Mouse (Mus musculus) midbrain, embryonic 16.5 days (tissue): ENCODE data around the gene Yrdc. TPM values are rescaled to one million over a fixed set of nuclear protein-coding genes. Genes with fewer than 3 reads are reported as not detected.

Source experiments
- ATAC-seq: fragments of 200-750 bp; cut with Nextera tagmentation; 2 replicates; pipeline ENCODE4 v1.8.0; 2017; ENCODE audit warnings: moderate TSS enrichment
- H3K27ac ChIP-seq: fragments of 300-500 bp; sonication (generic); 2 replicates; pipeline ENCODE4 v1.5.1; 2014; ENCODE audit warnings: mild to moderate bottlenecking, low read length, mixed read lengths
- H3K27me3 ChIP-seq: fragments of 300-500 bp; sonication (generic); 2 replicates; pipeline ENCODE4 v1.6.1; 2014; ENCODE audit warnings: low read depth, low read length, mixed read lengths; ENCODE audit not compliant: control insufficient read depth, insufficient read depth
- H3K36me3 ChIP-seq: fragments of 300-500 bp; sonication (generic); 2 replicates; pipeline ENCODE4 v1.6.1; 2014; ENCODE audit warnings: mild to moderate bottlenecking, low read length, moderate library complexity, mixed read lengths; ENCODE audit not compliant: control insufficient read depth, insufficient read depth
- H3K4me1 ChIP-seq: fragments of 300-500 bp; sonication (generic); 2 replicates; pipeline ENCODE4 v1.6.1; 2014; ENCODE audit warnings: mild to moderate bottlenecking, low read length, mixed read lengths; ENCODE audit not compliant: control insufficient read depth, insufficient read depth
- H3K4me2 ChIP-seq: fragments of 300-500 bp; sonication (generic); 2 replicates; pipeline ENCODE4 v1.6.1; 2014; ENCODE audit warnings: mild to moderate bottlenecking, low read length, mixed read lengths
- H3K4me3 ChIP-seq: fragments of 300-500 bp; sonication (generic); 2 replicates; pipeline ENCODE4 v1.5.1; 2014; ENCODE audit warnings: low read depth, mild to moderate bottlenecking, low read length, moderate library complexity, mixed read lengths
- H3K9ac ChIP-seq: fragments of 300-500 bp; sonication (generic); 2 replicates; pipeline ENCODE4 v1.6.1; 2014; ENCODE audit warnings: low read depth, low read length, mixed read lengths
- H3K9me3 ChIP-seq: fragments of 300-500 bp; sonication (generic); replicated peaks from 2 replicates; pipeline ENCODE4 v1.6.1; 2014; ENCODE audit warnings: mild to moderate bottlenecking, low read length, mixed read lengths; ENCODE audit not compliant: control insufficient read depth, poor library complexity, severe bottlenecking
- WGBS: fragments of 180-500 bp; shearing (Covaris S2); extraction: QIAGEN DNeasy Blood & Tissue Kit; methylation state at CpG from one replicate; pipeline ENCODE4 v1.1.7; 2014; 5-methylcytosine and 5-hydroxymethylcytosine counted together
- polyA plus RNA-seq: library from polyadenylated mRNA; unstranded; fragments of >200 nt; fragmentation: Nextera tagmentation; extraction: Ambion mirVana; gene quantifications from 2 replicates; pipeline ENCODE4 v1.2.1, GENCODE M21; 2015

Yrdc gene
- polyA plus RNA-seq, result 39.1 and 41.6 TPM in 2 replicates

DNA sequence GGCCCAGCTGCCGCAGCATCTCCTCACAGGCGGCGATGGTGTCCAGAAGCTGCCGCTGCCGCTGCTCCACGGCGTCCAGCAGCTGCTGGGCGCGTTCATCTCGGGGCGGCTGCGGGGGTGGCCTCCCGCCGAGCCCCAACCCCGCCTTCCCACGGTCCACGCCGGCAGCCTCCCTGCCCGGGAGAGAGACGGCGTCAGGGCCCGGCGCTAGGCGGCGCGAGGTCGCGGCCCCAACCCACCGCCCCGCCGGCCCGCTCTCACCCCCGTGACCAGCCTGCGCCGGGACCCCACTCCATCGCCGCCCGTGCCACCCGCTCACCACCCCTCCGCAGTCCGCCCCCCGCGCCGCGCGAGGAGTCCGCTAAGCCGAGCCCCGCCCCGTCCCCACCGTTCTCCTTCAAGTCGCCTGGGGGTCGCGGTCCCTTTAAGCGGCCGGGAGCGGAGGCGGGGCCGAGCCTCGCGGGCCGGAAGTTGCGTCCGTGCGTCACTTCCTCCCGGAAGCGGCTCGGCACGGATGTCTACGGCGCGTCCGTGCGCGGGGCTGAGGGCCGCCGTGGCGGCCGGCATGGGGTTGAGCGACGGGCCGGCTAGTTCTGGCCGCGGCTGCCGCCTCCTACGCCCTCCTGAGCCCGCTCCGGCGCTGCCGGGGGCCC is at the start of gene Yrdc:
Gene Yrdc, plus strand, starts transcription at position 419 of the 653 bp plus-strand sequence.
- ATAC-seq, result peak; percentile 93
- WGBS, result under 1% methylated on average over 77 of the region's 90 CpGs
- no peaks in the 10 kb centered on the region for H3K27me3 ChIP-seq
- H3K36me3 ChIP-seq, result peaks cover 13% of the 10 kb centered on the region; the same call in 1 of the 2 replicates
- H3K27ac ChIP-seq, result peak within 1 kb of the TSS; percentile 90
- H3K4me1 ChIP-seq, result peaks cover 26% of the 10 kb centered on the region
- no peaks in the 10 kb centered on the region for H3K9me3 ChIP-seq
- H3K4me2 ChIP-seq, result peak within 1 kb of the TSS; percentile 98
- H3K9ac ChIP-seq, result peak within 1 kb of the TSS; percentile 94
- H3K4me3 ChIP-seq, result peak within 1 kb of the TSS; percentile 94

- Histone ChIP-seq H3K4me1 (peaks cover 10% of the 10 kb centered on the region), H3K36me3 (peaks cover 16% of the 10 kb centered on the region; the same call in 1 of the 2 replicates), H3K9me3 (no peaks in the 10 kb centered on the region), H3K4me2 (peak within 1 kb of the TSS; percentile 85), H3K27me3 (no peaks in the 10 kb centered on the region), H3K9ac (peak within 1 kb of the TSS; percentile 90), H3K27ac (peak within 1 kb of the TSS; percentile 95), H3K4me3 (peak within 1 kb of the TSS; percentile 87)
- ATAC-seq, result peak; percentile 87
- 3% methylated on average over 21 of the region's 21 CpGs for WGBS
Observed at GRCm38 (mm10) chr4:124801552-124802308, 48.7 kb upstream of the Yrdc start, which contains the start of gene Mtf1. TSS of gene Mtf1 (plus strand) at chr4:124802104.

GRCm38 (mm10) chr4:124802309-124803260 is 47.9 kb upstream of the Yrdc start:
- WGBS, result 2% methylated on average over 46 of the region's 53 CpGs
- H3K36me3 ChIP-seq, result peaks cover 13% of the 10 kb centered on the region; the same call in 1 of the 2 replicates
- peak overlapping the region; percentile 87 for H3K4me3 ChIP-seq

DNA sequence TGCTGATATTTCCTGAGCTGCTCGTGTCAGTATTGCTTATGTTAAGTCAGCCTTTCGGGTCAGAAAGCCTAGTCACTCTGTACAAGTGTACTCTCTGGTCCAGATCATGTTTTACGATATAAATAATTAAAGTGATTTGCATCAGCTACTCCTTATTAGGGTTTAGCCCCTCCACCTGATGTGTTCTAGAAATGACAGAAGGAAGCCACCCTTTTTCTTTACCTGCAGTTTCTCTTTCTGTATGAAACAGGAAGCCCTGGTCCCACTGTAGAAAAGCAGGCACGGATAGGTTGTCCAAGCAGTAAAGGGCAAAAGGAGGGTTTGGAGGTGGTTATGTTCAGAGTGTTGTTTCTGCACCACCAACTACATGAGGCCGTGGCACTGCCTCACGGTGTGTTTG is 47.1 kb upstream of the Yrdc start:
- Histone ChIP-seq H3K9ac (no peak overlapping the region), H3K27ac (no peak overlapping the region), H3K9me3 (no peaks in the 10 kb centered on the region), H3K27me3 (no peaks in the 10 kb centered on the region), H3K4me1 (peaks cover 14% of the 10 kb centered on the region), H3K4me2 (peak overlapping the region; percentile 85), H3K36me3 (peaks cover 8% of the 10 kb centered on the region), H3K4me3 (peak overlapping the region; percentile 87)
- 86% methylated on average over 6 of the region's 6 CpGs for WGBS
- ATAC-seq, result no peak

More at GRCm38 (mm10) chr4:124802309-124803260, 47.9 kb upstream of the Yrdc start:
- Histone ChIP-seq H3K9ac (peak overlapping the region; percentile 90), H3K4me1 (peaks cover 11% of the 10 kb centered on the region), H3K9me3 (no peaks in the 10 kb centered on the region), H3K27me3 (no peaks in the 10 kb centered on the region), H3K4me2 (peak overlapping the region; percentile 85), H3K27ac (peak overlapping the region; percentile 95)
- ATAC-seq, result peak; percentile 99

DNA sequence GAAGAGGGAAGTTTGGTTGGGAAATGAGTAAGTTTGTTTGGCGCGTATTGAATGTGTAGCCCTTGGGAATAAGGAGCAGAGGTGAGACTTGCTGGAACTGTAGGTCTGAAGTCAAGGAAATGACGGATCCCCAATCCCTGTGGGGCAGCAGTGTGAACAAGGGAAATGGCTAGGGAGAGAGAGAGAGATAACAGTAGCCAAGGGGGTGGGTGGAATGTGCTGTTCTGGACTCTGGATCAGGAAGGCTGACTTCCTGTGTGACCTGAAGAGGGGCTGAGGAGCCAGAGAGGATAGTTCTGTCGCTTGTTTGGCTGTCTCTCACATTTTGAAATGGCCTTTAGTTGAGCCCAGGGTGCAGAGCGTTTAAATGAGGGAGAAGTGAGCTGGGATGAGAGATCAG is 42.0 kb upstream of the Yrdc start:
- Histone ChIP-seq H3K9ac (no peak overlapping the region), H3K27me3 (no peaks in the 10 kb centered on the region), H3K27ac (no peak overlapping the region), H3K9me3 (no peaks in the 10 kb centered on the region), H3K4me2 (no peak overlapping the region), H3K36me3 (peaks cover 7% of the 10 kb centered on the region), H3K4me3 (no peak overlapping the region), H3K4me1 (peaks cover 9% of the 10 kb centered on the region)
- ATAC-seq, result no peak
- 89% methylated on average over 5 of the region's 5 CpGs for WGBS

DNA sequence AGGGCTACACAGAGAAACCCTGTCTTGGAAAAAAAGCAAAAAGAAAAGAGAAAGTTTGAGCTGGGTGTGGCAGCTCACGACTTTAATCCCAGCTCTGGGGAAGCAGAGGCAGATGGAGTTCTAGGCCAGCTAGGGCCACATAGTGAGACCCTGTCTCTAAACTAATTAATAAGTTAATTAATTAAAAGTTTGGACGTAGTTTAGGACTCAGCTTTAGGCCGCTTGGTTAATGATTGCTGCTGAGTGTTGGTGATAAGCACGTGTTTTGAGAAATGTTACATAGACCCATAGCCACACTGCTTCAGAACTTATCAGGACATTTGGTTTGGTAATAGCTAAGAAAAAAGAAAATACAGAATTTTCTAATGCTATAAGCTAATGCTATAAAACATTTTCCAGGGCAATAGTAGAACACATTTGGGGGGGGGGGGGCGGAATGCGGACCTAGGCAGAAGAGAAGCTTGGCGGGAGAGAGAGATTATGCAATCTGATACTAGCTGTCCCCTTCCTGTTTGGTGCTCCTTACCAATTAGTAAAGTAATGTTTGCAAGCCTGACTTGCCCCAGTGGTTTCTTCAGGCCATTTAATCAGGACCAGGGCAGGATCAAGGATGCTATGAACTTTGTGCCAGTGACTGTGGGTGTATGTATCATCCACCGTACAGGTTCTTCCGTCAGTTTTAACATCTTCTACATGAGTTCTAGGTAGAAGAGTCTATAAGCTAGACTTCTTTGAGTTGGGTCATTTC is 41.2 kb upstream of the Yrdc start:
- peaks cover 7% of the 10 kb centered on the region for H3K36me3 ChIP-seq

GRCm38 (mm10) chr4:124810056-124810455 is 40.4 kb upstream of the Yrdc start:
- Histone ChIP-seq H3K4me2 (no peak overlapping the region), H3K27me3 (no peaks in the 10 kb centered on the region), H3K9ac (no peak overlapping the region), H3K4me1 (peaks cover 7% of the 10 kb centered on the region), H3K4me3 (no peak overlapping the region), H3K36me3 (peaks cover 4% of the 10 kb centered on the region), H3K9me3 (no peaks in the 10 kb centered on the region), H3K27ac (no peak overlapping the region)
- WGBS, result 90% methylated on average over 7 of the region's 7 CpGs
- no peak for ATAC-seq

More for the DNA sequence above, 41.2 kb upstream of the Yrdc start:
- Histone ChIP-seq H3K4me1 (peaks cover 7% of the 10 kb centered on the region), H3K4me2 (no peak overlapping the region), H3K9me3 (no peaks in the 10 kb centered on the region), H3K4me3 (no peak overlapping the region), H3K27me3 (no peaks in the 10 kb centered on the region), H3K27ac (no peak overlapping the region), H3K9ac (no peak overlapping the region)
- no peak for ATAC-seq
- 93% methylated on average over 9 of the region's 9 CpGs for WGBS

GRCm38 (mm10) chr4:124811347-124811975 is 39.0 kb upstream of the Yrdc start:
- H3K36me3 ChIP-seq, result no peaks in the 10 kb centered on the region; the same call in none of the 2 replicates
- no peaks in the 10 kb centered on the region for H3K9me3 ChIP-seq
- H3K4me2 ChIP-seq, result no peak overlapping the region
- WGBS, result 12% methylated on average over 9 of the region's 9 CpGs
- H3K27ac ChIP-seq, result no peak overlapping the region
- H3K4me1 ChIP-seq, result peaks cover 7% of the 10 kb centered on the region
- no peak overlapping the region for H3K4me3 ChIP-seq
- no peak for ATAC-seq
- no peaks in the 10 kb centered on the region for H3K27me3 ChIP-seq
- H3K9ac ChIP-seq, result no peak overlapping the region
